Mouse (Mus musculus): ENCODE data around the gene Galnt18. TPM values are rescaled to one million over a fixed set of nuclear protein-coding genes. Genes with fewer than 3 reads are reported as not detected.

Gene Galnt18
- polyA plus RNA-seq, 1 experiment from 2014 or later = 20.9 TPM

DNA sequence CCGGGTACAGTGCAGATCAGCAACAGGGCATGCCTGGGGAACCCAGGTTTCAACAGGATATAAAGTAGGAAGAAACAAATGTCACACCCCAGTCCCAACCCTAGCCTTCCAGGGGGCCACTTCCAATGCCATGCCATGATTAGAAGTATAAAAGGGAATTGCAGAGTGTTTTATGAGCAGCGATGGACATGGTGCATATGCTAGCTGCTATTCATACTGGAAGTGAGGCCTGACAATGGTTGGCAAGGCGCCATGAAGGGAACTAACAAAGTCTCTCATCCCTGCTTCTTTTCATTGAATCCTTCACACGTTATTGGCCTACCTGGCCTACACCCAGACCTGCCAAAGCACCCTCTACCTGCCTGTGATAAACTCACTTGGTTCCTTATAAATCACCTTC lies 295.9 kb downstream of the Galnt18 start:
- H3K9me3 ChIP-seq (ENCODE audit: control insufficient read depth, low read length) = no peaks in the 10 kb centered on the region
- ATAC-seq = no peak
- no peaks in the 10 kb centered on the region for H3K27me3 ChIP-seq (replicated peaks; ENCODE audit: control insufficient read depth, insufficient read depth, low read length)
- H3K9ac ChIP-seq (ENCODE audit: low read depth, low read length) = no peak overlapping the region
- WGBS = 73% methylated on average over 4 of the region's 4 CpGs
- no peak overlapping the region for H3K4me2 ChIP-seq (ENCODE audit: low read length)
- no peak overlapping the region for H3K27ac ChIP-seq (ENCODE audit: low read depth, low read length)
- no peaks in the 10 kb centered on the region for H3K36me3 ChIP-seq (ENCODE audit: control insufficient read depth, insufficient read depth, low read length)
- peaks cover 3% of the 10 kb centered on the region for H3K4me1 ChIP-seq (ENCODE audit: control insufficient read depth, insufficient read depth, low read depth, low read length)
- H3K4me3 ChIP-seq (ENCODE audit: low read length) = no peak overlapping the region

DNA sequence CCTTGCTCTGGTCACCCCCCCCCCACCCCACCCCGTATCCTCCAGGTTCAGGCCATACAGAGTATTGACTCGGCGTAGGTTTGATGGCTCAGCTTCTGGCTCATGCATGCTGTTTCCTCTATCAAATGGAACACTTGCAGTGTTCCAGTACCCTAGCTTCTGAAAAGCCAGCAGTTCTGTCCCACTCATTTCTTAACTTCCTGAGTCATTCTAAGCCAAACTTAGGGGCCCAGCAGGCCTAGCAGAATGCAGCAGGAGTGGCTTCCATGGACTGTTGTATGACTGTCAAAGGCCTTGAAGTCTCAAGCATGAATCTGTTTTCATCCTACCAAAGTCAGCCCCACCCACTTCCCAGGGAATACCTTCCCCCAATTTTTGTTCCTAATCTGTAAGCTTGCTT lies 296.5 kb downstream of the Galnt18 start:
- no peaks in the 10 kb centered on the region for H3K9me3 ChIP-seq (ENCODE audit: control insufficient read depth, low read length)
- WGBS = 100% methylated on average over 3 of the region's 3 CpGs
- peaks cover 3% of the 10 kb centered on the region for H3K4me1 ChIP-seq (ENCODE audit: control insufficient read depth, insufficient read depth, low read depth, low read length)
- H3K27ac ChIP-seq (ENCODE audit: low read depth, low read length) = no peak overlapping the region
- H3K4me2 ChIP-seq (ENCODE audit: low read length) = no peak overlapping the region
- H3K9ac ChIP-seq (ENCODE audit: low read depth, low read length) = no peak overlapping the region
- H3K4me3 ChIP-seq (ENCODE audit: low read length) = no peak overlapping the region
- no peaks in the 10 kb centered on the region for H3K27me3 ChIP-seq (replicated peaks; ENCODE audit: control insufficient read depth, insufficient read depth, low read length)
- no peak for ATAC-seq
- no peaks in the 10 kb centered on the region for H3K36me3 ChIP-seq (ENCODE audit: control insufficient read depth, insufficient read depth, low read length)

DNA sequence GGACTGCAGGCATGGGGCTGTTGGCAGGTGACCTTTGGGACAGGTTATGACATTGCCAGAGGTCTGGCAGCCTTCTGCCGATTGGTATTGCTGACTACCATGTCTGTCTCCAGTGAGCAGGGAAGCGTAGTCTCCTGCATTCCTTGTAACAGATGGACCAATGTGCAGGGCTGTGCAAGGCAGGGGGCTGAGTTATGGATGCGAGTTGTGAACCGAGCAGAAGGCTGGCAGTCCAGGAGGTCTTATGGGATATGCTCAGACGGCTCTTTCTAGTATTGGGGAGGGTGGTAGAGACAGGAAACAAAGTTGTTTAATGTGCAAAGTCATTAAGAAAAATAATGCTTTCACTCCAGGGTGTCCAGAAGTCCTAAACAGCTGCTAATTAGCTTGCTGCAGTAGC lies 312.1 kb downstream of the Galnt18 start:
- Histone ChIP-seq H3K4me2 (ENCODE audit: low read length) (no peak overlapping the region), H3K4me3 (ENCODE audit: low read length) (no peak overlapping the region), H3K9me3 (ENCODE audit: control insufficient read depth, low read length) (no peaks in the 10 kb centered on the region), H3K27ac (ENCODE audit: low read depth, low read length) (no peak overlapping the region), H3K27me3 (replicated peaks; ENCODE audit: control insufficient read depth, insufficient read depth, low read length) (no peaks in the 10 kb centered on the region), H3K36me3 (ENCODE audit: control insufficient read depth, insufficient read depth, low read length) (no peaks in the 10 kb centered on the region), H3K4me1 (ENCODE audit: control insufficient read depth, insufficient read depth, low read depth, low read length) (no peaks in the 10 kb centered on the region), H3K9ac (ENCODE audit: low read depth, low read length) (no peak overlapping the region)
- WGBS = 47% methylated on average over 5 of the region's 5 CpGs
- ATAC-seq = peak; percentile 60; the same call in 1 of the 2 replicates

DNA sequence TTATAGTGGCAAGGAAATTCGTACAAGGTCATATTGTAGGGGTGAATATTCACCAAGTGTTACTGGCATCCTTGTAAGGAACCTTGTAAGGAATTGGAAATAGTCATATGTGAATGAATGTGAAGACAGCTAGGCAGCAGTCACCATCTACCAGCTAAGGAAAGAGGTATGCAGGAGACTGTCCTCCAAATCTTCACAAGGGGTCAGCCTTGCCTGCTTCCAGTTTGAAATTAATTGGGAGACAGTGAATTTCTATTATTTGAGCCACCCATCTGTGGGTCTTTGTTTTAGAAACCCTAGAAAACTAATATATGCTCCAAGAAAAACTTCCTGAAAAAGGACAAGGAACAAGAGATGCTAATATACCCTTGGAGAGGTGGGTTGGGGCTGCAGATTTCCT lies 313.1 kb downstream of the Galnt18 start:
- H3K9ac ChIP-seq (ENCODE audit: low read depth, low read length) = no peak overlapping the region
- no peak overlapping the region for H3K4me3 ChIP-seq (ENCODE audit: low read length)
- H3K27me3 ChIP-seq (replicated peaks; ENCODE audit: control insufficient read depth, insufficient read depth, low read length) = no peaks in the 10 kb centered on the region
- H3K4me2 ChIP-seq (ENCODE audit: low read length) = no peak overlapping the region
- ATAC-seq = no peak
- no peaks in the 10 kb centered on the region for H3K36me3 ChIP-seq (ENCODE audit: control insufficient read depth, insufficient read depth, low read length)
- no peaks in the 10 kb centered on the region for H3K4me1 ChIP-seq (ENCODE audit: control insufficient read depth, insufficient read depth, low read depth, low read length)
- no peak overlapping the region for H3K27ac ChIP-seq (ENCODE audit: low read depth, low read length)
- 82% methylated on average over 1 of the region's 1 CpGs for WGBS
- H3K9me3 ChIP-seq (ENCODE audit: control insufficient read depth, low read length) = no peaks in the 10 kb centered on the region

DNA sequence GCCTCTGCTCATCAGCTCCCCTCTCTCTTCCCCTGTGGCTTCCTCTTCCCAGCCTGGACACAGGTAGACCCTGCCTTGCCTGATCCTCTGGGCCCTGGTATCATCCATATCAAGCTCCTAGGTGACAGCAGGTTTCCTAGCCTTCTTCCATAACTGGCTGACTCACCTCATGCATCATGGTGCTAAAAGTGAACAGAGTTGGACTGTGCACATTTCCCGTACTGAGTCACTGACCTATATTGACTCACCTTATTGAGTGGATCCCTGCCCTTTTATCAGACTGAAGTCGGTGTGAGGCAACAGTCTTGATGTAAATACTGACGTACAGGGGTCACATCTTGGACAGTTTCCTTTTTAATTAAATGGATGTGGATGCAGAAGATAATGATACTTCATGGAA lies 313.7 kb downstream of the Galnt18 start:
- Histone ChIP-seq H3K9me3 (ENCODE audit: control insufficient read depth, low read length) (no peaks in the 10 kb centered on the region), H3K9ac (ENCODE audit: low read depth, low read length) (no peak overlapping the region), H3K36me3 (ENCODE audit: control insufficient read depth, insufficient read depth, low read length) (no peaks in the 10 kb centered on the region), H3K4me1 (ENCODE audit: control insufficient read depth, insufficient read depth, low read depth, low read length) (no peaks in the 10 kb centered on the region), H3K27ac (ENCODE audit: low read depth, low read length) (no peak overlapping the region), H3K4me2 (ENCODE audit: low read length) (no peak overlapping the region), H3K4me3 (ENCODE audit: low read length) (no peak overlapping the region), H3K27me3 (replicated peaks; ENCODE audit: control insufficient read depth, insufficient read depth, low read length) (no peaks in the 10 kb centered on the region)
- WGBS = 86% methylated on average over 3 of the region's 3 CpGs
- no peak for ATAC-seq

DNA sequence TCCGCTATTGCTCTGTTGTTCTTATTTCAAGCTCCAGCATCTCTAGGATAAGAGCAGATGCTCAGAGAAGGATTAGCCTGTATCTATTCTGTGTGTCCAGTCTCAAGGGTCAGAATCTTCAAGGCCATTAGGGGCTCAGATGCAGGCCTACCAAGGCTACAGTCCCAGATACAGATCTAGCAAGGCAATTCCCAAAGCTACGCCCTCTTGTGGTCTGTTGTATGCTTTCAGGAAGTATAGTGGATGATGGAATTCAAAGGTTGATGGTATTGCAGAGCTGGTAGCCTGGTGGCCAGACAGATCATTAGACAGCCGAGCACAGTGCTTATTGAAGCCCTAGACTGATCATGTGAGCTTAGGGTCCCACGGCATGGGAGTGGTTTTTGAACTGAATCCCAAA lies 320.1 kb downstream of the Galnt18 start:
- no peaks in the 10 kb centered on the region for H3K4me1 ChIP-seq (ENCODE audit: control insufficient read depth, insufficient read depth, low read depth, low read length)
- no peaks in the 10 kb centered on the region for H3K9me3 ChIP-seq (ENCODE audit: control insufficient read depth, low read length)
- H3K4me2 ChIP-seq (ENCODE audit: low read length) = no peak overlapping the region
- no peak for ATAC-seq
- H3K27me3 ChIP-seq (replicated peaks; ENCODE audit: control insufficient read depth, insufficient read depth, low read length) = no peaks in the 10 kb centered on the region
- no peak overlapping the region for H3K9ac ChIP-seq (ENCODE audit: low read depth, low read length)
- no peak overlapping the region for H3K4me3 ChIP-seq (ENCODE audit: low read length)
- H3K27ac ChIP-seq (ENCODE audit: low read depth, low read length) = no peak overlapping the region
- WGBS = 90% methylated on average over 4 of the region's 4 CpGs
- H3K36me3 ChIP-seq (ENCODE audit: control insufficient read depth, insufficient read depth, low read length) = no peaks in the 10 kb centered on the region

DNA sequence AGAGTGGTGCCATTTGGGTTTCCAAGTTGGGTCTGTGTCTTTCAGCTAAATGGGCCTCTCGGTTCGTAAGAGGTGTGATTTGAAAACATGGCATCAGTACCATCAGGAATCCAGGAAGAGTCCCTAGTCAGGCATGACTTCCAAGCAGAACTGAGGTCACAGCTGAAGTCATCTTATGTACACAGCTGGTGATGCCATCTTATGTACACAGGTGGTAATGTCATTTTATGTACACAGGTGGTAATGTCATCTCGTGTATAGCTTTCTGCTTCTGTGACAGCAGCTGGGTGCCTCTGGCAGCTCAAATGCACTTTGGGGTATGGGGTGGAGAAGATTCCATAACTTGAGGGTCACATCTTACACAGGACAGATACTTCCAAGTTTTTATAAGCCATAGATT lies 323.8 kb downstream of the Galnt18 start:
- Histone ChIP-seq H3K9me3 (ENCODE audit: control insufficient read depth, low read length) (no peaks in the 10 kb centered on the region), H3K4me2 (ENCODE audit: low read length) (no peak overlapping the region), H3K4me1 (ENCODE audit: control insufficient read depth, insufficient read depth, low read depth, low read length) (no peaks in the 10 kb centered on the region; the same call in 1 of the 2 replicates), H3K36me3 (ENCODE audit: control insufficient read depth, insufficient read depth, low read length) (no peaks in the 10 kb centered on the region), H3K4me3 (ENCODE audit: low read length) (no peak overlapping the region), H3K9ac (ENCODE audit: low read depth, low read length) (no peak overlapping the region), H3K27ac (ENCODE audit: low read depth, low read length) (no peak overlapping the region), H3K27me3 (replicated peaks; ENCODE audit: control insufficient read depth, insufficient read depth, low read length) (no peaks in the 10 kb centered on the region)
- no peak for ATAC-seq
- 97% methylated on average over 3 of the region's 3 CpGs for WGBS

DNA sequence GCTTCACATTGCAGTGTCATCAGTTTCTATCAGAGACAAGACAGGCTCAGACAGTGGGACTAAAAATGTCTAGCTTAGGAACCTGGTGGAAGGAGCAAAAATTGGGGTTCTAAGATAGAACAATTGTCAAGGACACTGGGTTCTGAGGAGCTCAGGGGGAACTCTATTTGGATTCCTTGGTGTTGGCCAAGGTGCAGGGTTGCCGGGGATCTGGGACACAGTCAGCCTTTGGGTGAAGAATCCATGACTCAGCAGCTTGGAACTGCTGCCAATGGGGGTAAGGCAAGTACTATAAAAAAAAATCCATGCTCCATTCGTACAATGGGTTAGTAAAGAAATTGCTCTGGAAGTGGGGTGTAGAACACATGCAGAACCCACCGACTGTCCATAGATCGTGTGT lies 324.2 kb downstream of the Galnt18 start:
- no peaks in the 10 kb centered on the region for H3K9me3 ChIP-seq (ENCODE audit: control insufficient read depth, low read length)
- ATAC-seq = no peak
- H3K27me3 ChIP-seq (replicated peaks; ENCODE audit: control insufficient read depth, insufficient read depth, low read length) = no peaks in the 10 kb centered on the region
- H3K4me3 ChIP-seq (ENCODE audit: low read length) = no peak overlapping the region
- no peaks in the 10 kb centered on the region for H3K36me3 ChIP-seq (ENCODE audit: control insufficient read depth, insufficient read depth, low read length)
- no peak overlapping the region for H3K27ac ChIP-seq (ENCODE audit: low read depth, low read length)
- H3K4me1 ChIP-seq (ENCODE audit: control insufficient read depth, insufficient read depth, low read depth, low read length) = no peaks in the 10 kb centered on the region; the same call in 1 of the 2 replicates
- WGBS = 91% methylated on average over 4 of the region's 4 CpGs
- H3K4me2 ChIP-seq (ENCODE audit: low read length) = no peak overlapping the region
- no peak overlapping the region for H3K9ac ChIP-seq (ENCODE audit: low read depth, low read length)

DNA sequence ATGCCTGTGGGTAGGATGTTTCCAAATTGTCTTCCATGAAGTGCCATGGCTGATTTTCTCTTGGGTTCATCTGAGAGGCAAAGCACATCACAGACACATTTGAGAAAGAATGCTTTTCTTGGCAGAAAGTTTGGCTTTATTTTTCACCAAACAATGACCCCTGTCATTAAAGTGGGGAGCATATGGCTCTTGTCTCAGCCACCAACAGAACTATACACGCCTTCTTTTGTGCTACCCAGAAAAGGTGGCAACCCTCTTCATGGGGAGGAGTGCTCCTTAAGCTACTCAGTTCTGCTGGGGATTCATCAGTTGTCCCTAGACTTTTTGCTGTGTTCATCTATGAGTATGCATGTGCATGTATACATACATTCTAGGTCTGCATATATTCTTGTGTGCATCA lies 327.8 kb downstream of the Galnt18 start:
- Histone ChIP-seq H3K4me1 (ENCODE audit: control insufficient read depth, insufficient read depth, low read depth, low read length) (no peaks in the 10 kb centered on the region; the same call in 1 of the 2 replicates), H3K9me3 (ENCODE audit: control insufficient read depth, low read length) (no peaks in the 10 kb centered on the region), H3K27ac (ENCODE audit: low read depth, low read length) (no peak overlapping the region), H3K36me3 (ENCODE audit: control insufficient read depth, insufficient read depth, low read length) (no peaks in the 10 kb centered on the region), H3K4me2 (ENCODE audit: low read length) (no peak overlapping the region), H3K9ac (ENCODE audit: low read depth, low read length) (no peak overlapping the region), H3K27me3 (replicated peaks; ENCODE audit: control insufficient read depth, insufficient read depth, low read length) (no peaks in the 10 kb centered on the region), H3K4me3 (ENCODE audit: low read length) (no peak overlapping the region)
- ATAC-seq = no peak
- 35% methylated on average over 1 of the region's 1 CpGs for WGBS
